Comparison of ENCODE assay signal across 19 mouse cellular contexts in genomic region chr6:107523953-107524352, GRCm38 (mm10). TPM values are rescaled to one million over a fixed set of nuclear protein-coding genes. Genes with fewer than 3 reads are reported as not detected.
"Had no signal": no experiment of that assay in that cellular context is flagged by ENCODE, and none has a peak within 500 bp of the region (broad histone marks: within the 10 kb centered on the region; RNA-seq: fewer than 3 reads in every experiment).

No protein-coding gene starts in this region.

- ATAC-seq: liver, postnatal 0 days had no signal

- H3K4me2 ChIP-seq: limb, embryonic 13.5 days; lung, embryonic 15.5 days; midbrain, embryonic 11.5 days had no signal

- H3K27ac ChIP-seq: limb, embryonic 10.5 days; limb, embryonic 13.5 days; liver, embryonic 14.5 days; lung, embryonic 15.5 days had no signal

- H3K27me3 ChIP-seq: limb, embryonic 13.5 days; lung, embryonic 15.5 days had no signal

- H3K4me3 ChIP-seq: limb, embryonic 10.5 days; limb, embryonic 13.5 days; lung, embryonic 15.5 days had no signal

- H3K9me3 ChIP-seq: limb, embryonic 10.5 days; limb, embryonic 13.5 days; lung, embryonic 15.5 days had no signal

- H3K36me3 ChIP-seq: limb, embryonic 10.5 days; limb, embryonic 13.5 days; lung, embryonic 15.5 days had no signal

- DNase-seq: kidney, adult 9 months; kidney, postnatal 14 days; kidney, postnatal 4 days; liver; liver, postnatal 0 days; lung, postnatal 14 days; lung, postnatal 4 days; midbrain, embryonic 14.5 days; right cerebral cortex, adult 18-20 months; right cerebral cortex, postnatal 14 days; right cerebral cortex, postnatal 4 days; thymus, postnatal 25 days had no signal

- H3K9ac ChIP-seq: limb, embryonic 13.5 days; liver, embryonic 14.5 days; liver, postnatal 0 days; lung, embryonic 15.5 days had no signal

- H3K4me1 ChIP-seq: lung, embryonic 15.5 days had no signal

RNA-seq across cellular contexts. Expression of gene Lrrn1, which starts 5.6 kb away (rescaled TPM):
- total RNA-seq: megakaryocyte progenitor cell, adult 5-6 weeks; megakaryocyte-erythroid progenitor cell, adult 5-6 weeks had no signal
